In the genomic region with DNA sequence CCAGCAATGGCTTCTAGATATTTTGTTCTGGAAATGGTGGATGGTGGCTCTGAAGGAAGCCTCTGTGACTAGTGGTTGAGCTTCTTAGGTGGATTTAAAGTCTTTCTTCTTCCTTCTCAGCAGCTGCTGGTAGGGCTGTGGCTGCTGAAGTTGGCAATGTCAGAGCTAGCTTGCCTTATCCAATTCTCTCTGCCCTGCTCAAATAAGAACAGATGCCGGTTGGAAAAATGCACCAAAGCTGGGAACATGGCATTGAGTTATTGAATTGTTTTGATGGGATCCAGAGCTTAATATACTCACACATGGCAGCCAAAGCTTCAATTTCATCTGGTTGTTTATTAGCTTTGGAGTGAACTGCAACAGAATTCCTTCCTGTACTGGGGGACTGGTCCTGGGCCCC, we compare ENCODE assay signal across 22 mouse cellular contexts. TPM values are rescaled to one million over a fixed set of nuclear protein-coding genes. Genes with fewer than 3 reads are reported as not detected.
DNase-seq lines count a peak whose midpoint lies in the region; TF ChIP-seq lines count a peak whose summit lies in the region.
"Had no signal": no experiment of that assay in that cellular context is flagged by ENCODE, and none has a peak within 500 bp of the region (broad histone marks: within the 10 kb centered on the region; RNA-seq: fewer than 3 reads in every experiment).

No protein-coding gene starts in this region.

- peak; percentile 35 for DNase-seq in layer of hippocampus, adult 11-12 months (ENCODE audit: low spot score)
- no peak for DNase-seq in layer of hippocampus, postnatal 25 days (ENCODE audit: extremely low spot score in 1 of 2, low spot score in 1 of 2)
- DNase-seq in layer of hippocampus, adult 8-10 months (ENCODE audit: low spot score in 2 of 2): peak; percentile 20 to 32
- DNase-seq in layer of hippocampus, adult 9-10 months (ENCODE audit: low spot score): no peak
- peak; percentile 35 for DNase-seq in layer of hippocampus, adult 9-11 months
- peak; percentile 41 for DNase-seq in telencephalon, adult 2 months (ENCODE audit: low read depth, low spot score)
- DNase-seq in testis, postnatal 10 days (ENCODE audit: low spot score): no peak
- DNase-seq in gastrocnemius, adult 2 months: no peak
- DNase-seq: adrenal gland, adult 2 months; adrenal gland, postnatal 10 days; adrenal gland, postnatal 25 days; cerebellum, adult 11-12 months; cerebellum, adult 2 months; cerebellum, adult 9-10 months; cerebellum, postnatal 14 days; cerebellum, postnatal 36 days; embryo, embryonic 11 days had no signal

- intact Hi-C loops in gastrocnemius, adult 2 months (cut with DNase I): no loop called here

- H3K4me3 ChIP-seq in gastrocnemius, adult 2 months: no peak overlapping the region
- H3K4me3 ChIP-seq: embryonic facial prominence, embryonic 13.5 days; embryonic facial prominence, embryonic 15.5 days; erythroblast, embryonic 14.5 days; forebrain, embryonic 10.5 days; forebrain, embryonic 12.5 days had no signal

- no peak overlapping the region for H3K27ac ChIP-seq in gastrocnemius, adult 2 months
- H3K27ac ChIP-seq: embryonic facial prominence, embryonic 13.5 days; embryonic facial prominence, embryonic 15.5 days; forebrain, embryonic 10.5 days; forebrain, embryonic 12.5 days had no signal

- no peak for TF ChIP-seq CTCF in gastrocnemius, adult 2 months (IDR thresholded peaks at IDR 0.05)

RNA-seq across cellular contexts. Expression of gene Med10, which starts 47.4 kb away (rescaled TPM):
- 10 to 100 TPM; 60.9 to 65.4 TPM for total RNA-seq in layer of hippocampus, postnatal 25 days (2021)
- total RNA-seq in layer of hippocampus, adult 8-10 months (2022): 10 to 100 TPM; 54.9 to 59.6 (median 56.3) TPM
- total RNA-seq in gastrocnemius, adult 2 months (2021): 10 to 100 TPM; 11.3 to 11.8 TPM

Comparison
In these comparisons a context has a peak if more than half of its experiments do, and no peak if none do; other contexts are left out.
1. DNase-seq: peak in layer of hippocampus, adult 11-12 months (single experiment), layer of hippocampus, adult 8-10 months (2 of 2), layer of hippocampus, adult 9-11 months (single experiment) and telencephalon, adult 2 months (single experiment); none in layer of hippocampus, postnatal 25 days (0 of 2), layer of hippocampus, adult 9-10 months (single experiment), testis, postnatal 10 days (single experiment) and gastrocnemius, adult 2 months (single experiment).
2. RNA of gene Med10, which starts 47.4 kb away (total RNA-seq): 60.9 to 65.4 TPM in layer of hippocampus, postnatal 25 days and 54.9 to 59.6 TPM in layer of hippocampus, adult 8-10 months; 11.3 to 11.8 TPM in gastrocnemius, adult 2 months; every median in the first group is over 4 times any median in the second.